Mouse (Mus musculus): Measurements from ENCODE around the gene Olfr26. TPM values are rescaled to one million over a fixed set of nuclear protein-coding genes. Genes with fewer than 3 reads are reported as not detected.
A peak's percentile ranks its signal among the peaks of the same experiment; 100 is the strongest.

Gene Olfr26
- polyA plus RNA-seq (2011; ENCODE audit: insufficient read depth, insufficient read length, low read depth, missing spikeins) = not detected in 2 replicates

- Histone ChIP-seq H3K4me3 (ENCODE audit: low read depth, low read length) (no peak within 1 kb of the TSS), H3K4me1 (ENCODE audit: control insufficient read depth, insufficient read depth, low read length) (no peaks in the 10 kb centered on the region), H3K27ac (ENCODE audit: insufficient read depth, low read length) (no peak within 1 kb of the TSS), H3K9me3 (replicated peaks; ENCODE audit: control insufficient read depth, insufficient read depth, low read length, poor library complexity, severe bottlenecking) (no peaks in the 10 kb centered on the region), H3K27me3 (ENCODE audit: control insufficient read depth, insufficient read depth, low read length, poor library complexity, severe bottlenecking) (no peaks in the 10 kb centered on the region), H3K36me3 (ENCODE audit: control insufficient read depth, insufficient read depth, low read length, poor library complexity, severe bottlenecking) (no peaks in the 10 kb centered on the region), H3K9ac (ENCODE audit: low read depth, poor library complexity, severe bottlenecking) (no peak within 1 kb of the TSS)
- TF ChIP-seq EP300 (IDR thresholded peaks at IDR 0.05; ENCODE audit: insufficient read depth, low read depth, low read length) (no peak), CTCF (IDR thresholded peaks at IDR 0.05; ENCODE audit: low read depth, low read length) (no peak), POLR2A (IDR thresholded peaks at IDR 0.05; ENCODE audit: insufficient read depth, low read length) (no peak)
These were observed at the start of gene Olfr26 for GRCm38 (mm10) chr9:38854760-38855159. Gene Olfr26 (plus strand): TSS chr9:38855060.

- peaks cover 3% of the 10 kb centered on the region; the same call in 1 of the 2 replicates for H3K9me3 ChIP-seq (replicated peaks; ENCODE audit: control insufficient read depth, insufficient read depth, low read length, poor library complexity, severe bottlenecking)
- TF ChIP-seq EP300 (IDR thresholded peaks at IDR 0.05; ENCODE audit: insufficient read depth, low read depth, low read length) (no peak), CTCF (IDR thresholded peaks at IDR 0.05; ENCODE audit: low read depth, low read length) (no peak)
- no peak overlapping the region for H3K4me3 ChIP-seq (ENCODE audit: low read depth, low read length)
- H3K27me3 ChIP-seq (ENCODE audit: control insufficient read depth, insufficient read depth, low read length, poor library complexity, severe bottlenecking) = no peaks in the 10 kb centered on the region
- no peak overlapping the region for H3K27ac ChIP-seq (ENCODE audit: insufficient read depth, low read length)
- no peaks in the 10 kb centered on the region for H3K4me1 ChIP-seq (ENCODE audit: control insufficient read depth, insufficient read depth, low read length)
- H3K36me3 ChIP-seq (ENCODE audit: control insufficient read depth, insufficient read depth, low read length, poor library complexity, severe bottlenecking) = no peaks in the 10 kb centered on the region
- no peak overlapping the region for H3K9ac ChIP-seq (ENCODE audit: low read depth, poor library complexity, severe bottlenecking)
These were observed 49.2 kb upstream of the Olfr26 start for GRCm38 (mm10) chr9:38805696-38806095.

- H3K9me3 ChIP-seq (replicated peaks; ENCODE audit: control insufficient read depth, insufficient read depth, low read length, poor library complexity, severe bottlenecking) = no peaks in the 10 kb centered on the region
- no peaks in the 10 kb centered on the region for H3K27me3 ChIP-seq (ENCODE audit: control insufficient read depth, insufficient read depth, low read length, poor library complexity, severe bottlenecking)
- no peak within 1 kb of the TSS for H3K27ac ChIP-seq (ENCODE audit: insufficient read depth, low read length)
- no peak for TF ChIP-seq CTCF (IDR thresholded peaks at IDR 0.05; ENCODE audit: low read depth, low read length)
- no peak for TF ChIP-seq POLR2A (IDR thresholded peaks at IDR 0.05; ENCODE audit: insufficient read depth, low read length)
- TF ChIP-seq EP300 (IDR thresholded peaks at IDR 0.05; ENCODE audit: insufficient read depth, low read depth, low read length) = no peak
- no peak within 1 kb of the TSS for H3K9ac ChIP-seq (ENCODE audit: low read depth, poor library complexity, severe bottlenecking)
- no peak within 1 kb of the TSS for H3K4me3 ChIP-seq (ENCODE audit: low read depth, low read length)
- no peaks in the 10 kb centered on the region for H3K4me1 ChIP-seq (ENCODE audit: control insufficient read depth, insufficient read depth, low read length)
- H3K36me3 ChIP-seq (ENCODE audit: control insufficient read depth, insufficient read depth, low read length, poor library complexity, severe bottlenecking) = no peaks in the 10 kb centered on the region
These were observed 40.5 kb upstream of the Olfr26 start, which contains the start of gene Olfr922 for GRCm38 (mm10) chr9:38814314-38814713. Gene Olfr922 (plus strand): TSS chr9:38814614.

GRCm38 (mm10) chr9:38815458-38815986 lies 39.3 kb upstream of the Olfr26 start:
- no peaks in the 10 kb centered on the region for H3K4me1 ChIP-seq (ENCODE audit: control insufficient read depth, insufficient read depth, low read length)
- H3K9me3 ChIP-seq (replicated peaks; ENCODE audit: control insufficient read depth, insufficient read depth, low read length, poor library complexity, severe bottlenecking) = no peaks in the 10 kb centered on the region
- no peak overlapping the region for H3K27ac ChIP-seq (ENCODE audit: insufficient read depth, low read length)
- H3K36me3 ChIP-seq (ENCODE audit: control insufficient read depth, insufficient read depth, low read length, poor library complexity, severe bottlenecking) = no peaks in the 10 kb centered on the region
- H3K9ac ChIP-seq (ENCODE audit: low read depth, poor library complexity, severe bottlenecking) = no peak overlapping the region
- H3K27me3 ChIP-seq (ENCODE audit: control insufficient read depth, insufficient read depth, low read length, poor library complexity, severe bottlenecking) = no peaks in the 10 kb centered on the region
- H3K4me3 ChIP-seq (ENCODE audit: low read depth, low read length) = no peak overlapping the region
- TF ChIP-seq EP300 (IDR thresholded peaks at IDR 0.05; ENCODE audit: insufficient read depth, low read depth, low read length) (no peak), POLR2A (IDR thresholded peaks at IDR 0.05; ENCODE audit: insufficient read depth, low read length) (no peak), CTCF (IDR thresholded peaks at IDR 0.05; ENCODE audit: low read depth, low read length) (no peak)

GRCm38 (mm10) chr9:38826245-38826644 lies 28.6 kb upstream of the Olfr26 start, which contains the start of gene Olfr923:
Gene Olfr923 (plus strand): TSS chr9:38826545.
- no peak for TF ChIP-seq CTCF (IDR thresholded peaks at IDR 0.05; ENCODE audit: low read depth, low read length)
- no peak for TF ChIP-seq EP300 (IDR thresholded peaks at IDR 0.05; ENCODE audit: insufficient read depth, low read depth, low read length)
- TF ChIP-seq POLR2A (IDR thresholded peaks at IDR 0.05; ENCODE audit: insufficient read depth, low read length) = no peak
- H3K4me3 ChIP-seq (ENCODE audit: low read depth, low read length) = no peak within 1 kb of the TSS
- no peaks in the 10 kb centered on the region for H3K9me3 ChIP-seq (replicated peaks; ENCODE audit: control insufficient read depth, insufficient read depth, low read length, poor library complexity, severe bottlenecking)
- no peaks in the 10 kb centered on the region for H3K27me3 ChIP-seq (ENCODE audit: control insufficient read depth, insufficient read depth, low read length, poor library complexity, severe bottlenecking)
- no peaks in the 10 kb centered on the region for H3K4me1 ChIP-seq (ENCODE audit: control insufficient read depth, insufficient read depth, low read length)
- no peak within 1 kb of the TSS for H3K27ac ChIP-seq (ENCODE audit: insufficient read depth, low read length)
- no peak within 1 kb of the TSS for H3K9ac ChIP-seq (ENCODE audit: low read depth, poor library complexity, severe bottlenecking)
- H3K36me3 ChIP-seq (ENCODE audit: control insufficient read depth, insufficient read depth, low read length, poor library complexity, severe bottlenecking) = no peaks in the 10 kb centered on the region

- Histone ChIP-seq H3K9me3 (replicated peaks; ENCODE audit: control insufficient read depth, insufficient read depth, low read length, poor library complexity, severe bottlenecking) (no peaks in the 10 kb centered on the region), H3K27me3 (ENCODE audit: control insufficient read depth, insufficient read depth, low read length, poor library complexity, severe bottlenecking) (no peaks in the 10 kb centered on the region; the same call in 1 of the 2 replicates), H3K9ac (ENCODE audit: low read depth, poor library complexity, severe bottlenecking) (no peak overlapping the region)
These were observed 21.8 kb upstream of the Olfr26 start for GRCm38 (mm10) chr9:38833027-38833426.

More at GRCm38 (mm10) chr9:38833027-38833426, 21.8 kb upstream of the Olfr26 start:
- Histone ChIP-seq H3K36me3 (ENCODE audit: control insufficient read depth, insufficient read depth, low read length, poor library complexity, severe bottlenecking) (no peaks in the 10 kb centered on the region), H3K4me1 (ENCODE audit: control insufficient read depth, insufficient read depth, low read length) (peaks cover 2% of the 10 kb centered on the region), H3K27ac (ENCODE audit: insufficient read depth, low read length) (no peak overlapping the region), H3K4me3 (ENCODE audit: low read depth, low read length) (no peak overlapping the region)
- TF ChIP-seq EP300 (IDR thresholded peaks at IDR 0.05; ENCODE audit: insufficient read depth, low read depth, low read length) (peak; percentile 65; the same call in 1 of the 2 replicates), CTCF (IDR thresholded peaks at IDR 0.05; ENCODE audit: low read depth, low read length) (no peak)
